Comparison of ENCODE assay signal across 11 mouse cellular contexts in the genomic region with DNA sequence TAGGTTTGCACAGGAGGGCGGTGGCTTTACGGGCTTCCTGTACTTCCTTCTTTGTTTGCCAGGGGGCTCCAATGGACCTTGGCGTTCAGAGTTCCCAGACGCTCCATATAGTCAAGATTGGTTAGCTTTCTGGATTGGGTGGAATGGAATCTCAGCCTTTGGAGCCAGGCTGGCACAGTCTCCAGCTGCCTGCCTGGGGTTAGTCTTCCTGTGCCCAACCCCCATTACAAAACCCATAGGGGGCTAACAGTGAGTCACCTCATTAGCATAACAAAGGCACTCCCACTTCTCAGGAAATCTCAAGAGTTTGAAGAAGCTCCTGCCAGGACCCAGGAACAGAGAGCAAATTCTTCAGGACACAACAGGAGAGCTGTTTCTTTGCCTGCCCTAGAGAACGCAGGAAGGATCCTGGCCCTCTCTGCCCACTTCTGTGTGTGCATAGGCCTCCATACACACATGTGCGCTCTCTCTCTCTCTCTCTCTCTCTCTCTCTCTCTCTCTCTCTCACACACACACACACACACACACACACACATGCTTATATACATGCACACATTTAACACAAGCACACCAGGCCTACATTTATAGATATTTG.
DNase-seq lines count a peak whose midpoint lies in the region; ATAC-seq and TF ChIP-seq lines count a peak whose summit lies in the region.
"Had no signal": no experiment of that assay in that cellular context is flagged by ENCODE, and none has a peak within 500 bp of the region (broad histone marks: within the 10 kb centered on the region; RNA-seq: fewer than 3 reads in every experiment).

No protein-coding gene starts in this region.

- H3K27ac ChIP-seq in intestine, postnatal 0 days (ENCODE audit: low read depth, low read length), result no peak overlapping the region
- H3K27ac ChIP-seq in intestine, embryonic 16.5 days (ENCODE audit: low read length), result no peak overlapping the region
- peak overlapping the region; percentile 83 for H3K27ac ChIP-seq in forebrain, embryonic 10.5 days
- H3K27ac ChIP-seq in hindbrain, embryonic 16.5 days (ENCODE audit: low read depth, low read length), result no peak overlapping the region
- H3K27ac ChIP-seq in neural tube, embryonic 15.5 days (replicated peaks), result no peak overlapping the region
- H3K27ac ChIP-seq: limb, embryonic 12.5 days had no signal

- DNase-seq in forebrain, embryonic 10.5 days (ENCODE audit: extremely low spot score, low spot score), result no peak
- DNase-seq in kidney, postnatal 25 days, result no peak
- DNase-seq in gastrocnemius, postnatal 14 days, result no peak
- DNase-seq in gastrocnemius, postnatal 36 days, result no peak
- DNase-seq: B cell, adult 2 months; lung, postnatal 14 days had no signal

- no peaks in the 10 kb centered on the region for H3K36me3 ChIP-seq in intestine, postnatal 0 days (ENCODE audit: control insufficient read depth, insufficient read depth)
- no peaks in the 10 kb centered on the region for H3K36me3 ChIP-seq in intestine, embryonic 16.5 days (ENCODE audit: control insufficient read depth, insufficient read depth, low read length)
- H3K36me3 ChIP-seq in forebrain, embryonic 10.5 days (replicated peaks), result no peaks in the 10 kb centered on the region
- H3K36me3 ChIP-seq in hindbrain, embryonic 16.5 days (ENCODE audit: control insufficient read depth, insufficient read depth, low read length), result no peaks in the 10 kb centered on the region
- H3K36me3 ChIP-seq in neural tube, embryonic 15.5 days, result no peaks in the 10 kb centered on the region
- H3K36me3 ChIP-seq: limb, embryonic 12.5 days had no signal

- TF ChIP-seq CTCF in intestine, postnatal 0 days (IDR thresholded peaks at IDR 0.05; ENCODE audit: low read depth), result peak; percentile 32

- no peaks in the 10 kb centered on the region for H3K9me3 ChIP-seq in intestine, postnatal 0 days (ENCODE audit: control insufficient read depth)
- no peaks in the 10 kb centered on the region for H3K9me3 ChIP-seq in intestine, embryonic 16.5 days (ENCODE audit: control insufficient read depth, low read length)
- H3K9me3 ChIP-seq in forebrain, embryonic 10.5 days, result peaks cover 6% of the 10 kb centered on the region; the same call in 1 of the 2 replicates
- H3K9me3 ChIP-seq in hindbrain, embryonic 16.5 days (ENCODE audit: control insufficient read depth, low read length), result no peaks in the 10 kb centered on the region
- H3K9me3 ChIP-seq in neural tube, embryonic 15.5 days (replicated peaks), result no peaks in the 10 kb centered on the region

- ATAC-seq in intestine, postnatal 0 days, result peak; percentile 16; the same call in 1 of the 2 replicates
- no peak for ATAC-seq in intestine, embryonic 16.5 days
- ATAC-seq in hindbrain, embryonic 16.5 days, result peak; percentile 38; the same call in 1 of the 2 replicates
- peak; percentile 42; the same call in 1 of the 2 replicates for ATAC-seq in neural tube, embryonic 15.5 days (ENCODE audit: low FRiP score)

- H3K9ac ChIP-seq in intestine, postnatal 0 days (ENCODE audit: low read depth, low read length), result no peak overlapping the region
- no peak overlapping the region for H3K9ac ChIP-seq in intestine, embryonic 16.5 days (ENCODE audit: low read depth, low read length)
- H3K9ac ChIP-seq in hindbrain, embryonic 16.5 days (ENCODE audit: low read depth, low read length), result no peak overlapping the region
- no peak overlapping the region for H3K9ac ChIP-seq in neural tube, embryonic 15.5 days (replicated peaks)
- H3K9ac ChIP-seq: limb, embryonic 12.5 days had no signal

- no peak overlapping the region for H3K4me2 ChIP-seq in intestine, postnatal 0 days (replicated peaks; ENCODE audit: low read depth)
- no peak overlapping the region for H3K4me2 ChIP-seq in intestine, embryonic 16.5 days (ENCODE audit: low read depth, low read length)
- H3K4me2 ChIP-seq in hindbrain, embryonic 16.5 days (ENCODE audit: low read length), result no peak overlapping the region
- no peak overlapping the region for H3K4me2 ChIP-seq in neural tube, embryonic 15.5 days
- H3K4me2 ChIP-seq: limb, embryonic 12.5 days had no signal

- intact Hi-C loops in gastrocnemius, postnatal 14 days (cut with DNase I; ENCODE audit: low total_unique reads), result no loop called here
- intact Hi-C loops in gastrocnemius, postnatal 36 days (cut with DNase I), result no loop called here

- WGBS in intestine, postnatal 0 days, result 36% methylated on average over 6 of the region's 6 CpGs
- 27% methylated on average over 6 of the region's 6 CpGs for WGBS in intestine, embryonic 16.5 days
- 13% methylated on average over 6 of the region's 6 CpGs for WGBS in forebrain, embryonic 10.5 days
- WGBS in hindbrain, embryonic 16.5 days, result 28% methylated on average over 6 of the region's 6 CpGs
- WGBS in neural tube, embryonic 15.5 days, result 26% methylated on average over 6 of the region's 6 CpGs

- no peaks in the 10 kb centered on the region for H3K4me1 ChIP-seq in intestine, postnatal 0 days (replicated peaks; ENCODE audit: control insufficient read depth, insufficient read depth, low read length)
- no peaks in the 10 kb centered on the region for H3K4me1 ChIP-seq in intestine, embryonic 16.5 days (ENCODE audit: control insufficient read depth, insufficient read depth, low read length)
- H3K4me1 ChIP-seq in forebrain, embryonic 10.5 days, result peaks cover 55% of the 10 kb centered on the region
- H3K4me1 ChIP-seq in hindbrain, embryonic 16.5 days (ENCODE audit: control insufficient read depth, insufficient read depth, low read depth, low read length), result peaks cover 5% of the 10 kb centered on the region
- H3K4me1 ChIP-seq in neural tube, embryonic 15.5 days, result peaks cover 50% of the 10 kb centered on the region

- no peaks in the 10 kb centered on the region for H3K27me3 ChIP-seq in intestine, postnatal 0 days (replicated peaks; ENCODE audit: control insufficient read depth, insufficient read depth, low read length)
- no peaks in the 10 kb centered on the region for H3K27me3 ChIP-seq in intestine, embryonic 16.5 days (replicated peaks; ENCODE audit: control insufficient read depth, insufficient read depth, low read length)
- H3K27me3 ChIP-seq in forebrain, embryonic 10.5 days (ENCODE audit: poor library complexity, severe bottlenecking), result 0 out of 2 replicates have a peak, but pooled peaks cover 11% of the 10 kb centered on the region
- H3K27me3 ChIP-seq in hindbrain, embryonic 16.5 days (replicated peaks; ENCODE audit: control insufficient read depth, insufficient read depth, low read length), result no peaks in the 10 kb centered on the region
- H3K27me3 ChIP-seq in neural tube, embryonic 15.5 days (replicated peaks), result no peaks in the 10 kb centered on the region

- no peak overlapping the region for H3K4me3 ChIP-seq in intestine, postnatal 0 days (ENCODE audit: low read depth, low read length)
- H3K4me3 ChIP-seq in intestine, embryonic 16.5 days (ENCODE audit: low read length), result no peak overlapping the region
- H3K4me3 ChIP-seq in forebrain, embryonic 10.5 days, result no peak overlapping the region; the same call in 1 of the 2 replicates
- no peak overlapping the region for H3K4me3 ChIP-seq in hindbrain, embryonic 16.5 days (ENCODE audit: low read length)
- H3K4me3 ChIP-seq in neural tube, embryonic 15.5 days (replicated peaks), result no peak overlapping the region
- H3K4me3 ChIP-seq: limb, embryonic 12.5 days had no signal
